Mouse (Mus musculus) bone marrow macrophage, adult 2 months (primary cell): ENCODE data around the gene Elp5.

Experiments
- CTCF ChIP-seq: IDR thresholded peaks from 2 replicates; pipeline ENCODE4 v1.5.1; 2012; ENCODE audit warnings: low read depth, mild to moderate bottlenecking, low read length, moderate library complexity
- POLR2A ChIP-seq: IDR thresholded peaks from 2 replicates; pipeline ENCODE4 v1.6.1; 2012; ENCODE audit warnings: mild to moderate bottlenecking, low read depth, low read length, borderline replicate concordance

GRCm38 (mm10) chr11:69991711-69992110, 9.4 kb upstream of the Elp5 start:
- TF ChIP-seq POLR2A (no peak), CTCF (no peak)
